Mouse (Mus musculus) E14TG2a.4 (cell line): Measurements from ENCODE around the gene Inafm1.

Source experiments
- CTCF ChIP-seq: conservative IDR thresholded peaks from 2 replicates; pipeline ENCODE4 v1.5.1; 2014; ENCODE audit warnings: low read length
- NANOG ChIP-seq: IDR thresholded peaks from 2 replicates; pipeline ENCODE4 v1.6.1; 2014; ENCODE audit warnings: borderline replicate concordance, low read length, mixed read lengths

DNA sequence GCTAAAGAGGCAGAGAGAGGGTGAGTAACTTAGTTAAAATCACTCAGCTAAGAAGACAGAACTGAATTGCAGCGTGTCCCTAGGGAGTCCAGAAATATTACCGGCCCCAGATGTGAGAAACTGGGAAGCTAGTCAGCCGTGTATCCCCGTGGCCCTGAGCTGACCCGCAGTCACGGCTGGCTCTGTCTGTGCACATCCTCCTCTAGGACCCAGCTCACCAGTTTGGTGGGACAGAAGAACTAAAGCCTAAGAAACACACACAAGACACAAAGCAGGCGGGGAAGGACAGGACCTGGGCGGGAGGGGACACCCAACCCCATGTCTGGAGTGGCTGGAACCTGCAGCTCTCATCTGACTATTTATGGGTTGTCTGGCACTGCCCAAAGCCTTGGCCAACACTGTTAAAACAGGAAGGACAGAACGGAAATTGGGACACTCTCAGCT lies 33.8 kb downstream of the Inafm1 start:
- TF ChIP-seq CTCF, result no peak
- TF ChIP-seq NANOG, result no peak
